Mouse (Mus musculus) frontal cortex, postnatal 36 days (tissue): ENCODE measurements around the gene Espl1.

Experiments used
- DNase-seq, 2 experiments: peaks; one replicate each; pipeline ENCODE4 v3.0.0; 2022; ENCODE audit warnings: low spot score in 2 of 2

Espl1 gene

DNA sequence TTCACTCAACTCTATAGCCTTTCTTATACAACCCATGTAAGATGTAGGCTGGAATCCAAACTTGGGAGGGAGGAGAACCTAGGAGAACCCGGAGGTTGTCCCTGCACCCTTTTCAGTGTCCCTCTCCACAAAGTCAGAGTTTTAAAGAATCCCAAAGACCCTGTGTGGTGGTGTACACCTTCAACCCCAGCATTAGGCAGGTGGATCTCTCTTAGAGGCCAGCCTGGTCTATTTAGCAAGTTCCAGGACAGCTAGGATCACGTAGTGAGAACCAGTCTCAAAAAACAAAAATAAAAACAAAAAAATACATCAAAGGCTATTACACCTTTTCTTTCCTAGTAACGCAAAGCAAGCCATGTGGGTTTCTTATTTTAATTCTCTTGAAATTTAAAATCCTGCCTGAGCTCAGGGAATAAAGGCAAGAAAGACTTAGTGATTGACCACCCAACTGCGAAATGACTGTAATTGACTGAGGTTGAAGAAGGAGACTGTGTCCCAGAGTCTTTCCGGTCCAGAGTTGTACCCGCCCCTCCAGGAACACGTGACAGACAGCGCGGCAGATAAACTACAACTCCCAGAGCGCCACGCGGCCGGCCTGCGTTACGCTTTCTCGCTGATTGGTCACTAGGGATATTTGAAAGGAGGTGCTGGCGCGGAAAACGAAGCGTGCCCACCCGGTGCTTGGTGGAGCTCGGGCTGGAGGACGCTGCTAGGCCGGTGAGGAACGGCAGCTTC, at the start of gene Espl1:
Gene Espl1 (plus strand): TSS at position 634 of the 735 bp plus-strand sequence.
- DNase-seq, result peak; percentile 90 to 96

DNA sequence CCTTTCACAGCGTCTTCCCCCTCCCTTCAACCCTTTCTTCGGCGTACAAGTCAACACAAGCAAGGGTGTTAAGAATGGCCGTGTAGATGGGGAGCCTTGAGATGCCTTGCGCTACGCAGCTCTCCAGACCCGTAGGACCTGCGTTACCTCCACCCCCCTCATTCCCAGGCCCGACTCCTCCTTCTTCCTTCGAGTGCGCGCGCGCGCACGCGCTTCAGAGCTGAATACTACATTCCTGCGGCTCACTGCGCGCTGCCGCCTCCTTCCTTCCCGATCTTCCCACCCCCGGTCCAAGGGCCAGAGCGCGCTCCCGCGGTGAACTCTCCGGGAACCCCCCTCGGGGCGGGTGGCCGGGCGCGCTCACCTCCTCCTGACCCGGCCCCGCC, 49.2 kb upstream of the Espl1 start:
- peak; percentile 85 to 91 for DNase-seq

DNA sequence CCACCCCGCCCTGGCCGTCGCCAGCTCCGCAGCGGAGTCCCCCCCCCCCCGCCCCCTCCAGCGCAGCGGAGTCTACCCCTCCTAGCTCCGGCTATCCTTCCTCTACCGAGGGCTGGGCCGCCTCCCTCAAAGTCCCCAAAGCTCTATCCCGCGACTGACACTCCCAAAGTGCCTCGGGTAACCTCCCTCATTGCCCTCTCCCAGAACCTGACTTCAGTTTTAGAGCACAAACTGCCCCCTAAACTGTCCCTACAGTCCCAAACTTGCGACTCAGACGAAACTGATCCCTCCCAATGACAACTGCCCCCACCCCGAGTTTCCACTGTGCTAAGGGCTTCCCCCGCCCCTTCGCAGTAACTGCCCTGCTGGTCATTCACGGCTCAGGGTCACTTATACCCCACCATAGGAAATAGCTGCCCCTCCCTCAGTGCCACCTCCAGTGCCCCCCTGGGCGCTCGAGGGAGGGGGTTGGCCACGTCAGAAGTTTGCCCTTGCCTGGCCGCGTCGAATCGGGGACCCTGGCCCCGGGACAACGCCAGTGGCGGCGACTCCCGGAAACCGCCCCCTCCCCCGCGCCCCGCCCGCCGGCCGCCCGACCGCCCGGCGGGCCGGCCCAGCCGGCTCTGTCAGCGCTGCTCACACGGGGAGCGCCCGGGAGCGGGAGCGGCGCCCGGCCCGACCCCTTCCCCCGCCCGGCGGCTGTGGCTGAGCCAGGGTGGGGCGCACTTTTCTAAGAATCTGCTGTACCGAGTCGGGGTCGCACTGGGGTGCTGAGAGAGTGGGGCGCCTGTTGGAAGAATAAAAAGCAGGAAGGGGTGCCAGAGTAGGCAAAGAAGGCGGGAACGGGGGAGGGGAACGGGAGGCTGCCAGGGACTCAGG, 48.6 kb upstream of the Espl1 start:
- peak; percentile 28 to 35 for DNase-seq

DNA sequence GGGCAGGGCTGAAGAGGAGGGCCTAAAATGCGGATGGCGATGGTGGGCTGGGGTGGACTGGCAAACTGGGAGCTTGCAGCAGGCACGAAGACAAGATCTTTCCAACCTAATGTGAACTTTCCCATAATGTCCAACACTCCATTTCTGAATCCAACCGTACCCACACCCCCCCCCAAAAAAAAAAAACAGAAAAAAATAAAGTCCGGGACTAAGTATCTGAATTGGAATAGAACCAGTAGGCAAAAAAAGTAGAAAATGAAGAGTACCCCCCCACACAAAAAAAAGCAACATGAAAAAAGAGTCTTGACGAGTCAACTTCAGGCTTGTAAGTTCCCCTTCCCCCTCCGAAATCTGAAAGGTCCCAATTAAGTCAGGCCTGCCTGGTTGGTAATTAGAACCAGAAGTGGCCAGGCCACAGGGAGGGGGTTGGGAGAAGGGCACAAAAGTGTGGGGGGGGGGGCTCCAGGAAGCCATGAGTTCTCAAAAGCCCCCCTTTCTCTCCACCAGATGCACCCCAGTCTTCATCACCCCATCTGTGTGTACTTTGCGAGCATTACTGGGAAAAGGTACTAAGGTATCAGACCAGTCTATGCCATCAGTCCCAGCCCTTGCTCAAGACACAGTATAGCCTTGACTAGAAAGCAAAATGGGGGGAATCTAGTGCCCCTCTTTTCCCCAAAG, 47.8 kb upstream of the Espl1 start:
- DNase-seq, result no peak

DNA sequence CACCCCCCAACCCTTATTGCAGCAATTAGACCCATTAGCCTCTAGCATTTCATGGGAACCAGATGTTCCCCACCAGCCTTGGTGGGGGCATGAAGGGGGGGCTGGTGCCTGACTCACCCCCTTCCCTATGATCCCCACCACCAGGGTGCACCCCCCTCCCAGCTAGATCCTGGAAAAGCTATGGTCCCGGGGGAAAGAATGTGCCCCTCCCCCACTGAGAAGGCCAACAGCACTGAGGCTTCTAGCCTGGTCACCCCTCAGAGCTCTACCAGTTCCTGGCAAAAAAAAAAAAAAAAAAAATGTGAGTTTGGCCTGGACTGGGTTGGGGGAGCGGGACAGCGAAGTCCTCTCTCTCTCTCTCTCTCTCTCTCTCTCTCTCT, 47.3 kb upstream of the Espl1 start:
- no peak for DNase-seq

DNA sequence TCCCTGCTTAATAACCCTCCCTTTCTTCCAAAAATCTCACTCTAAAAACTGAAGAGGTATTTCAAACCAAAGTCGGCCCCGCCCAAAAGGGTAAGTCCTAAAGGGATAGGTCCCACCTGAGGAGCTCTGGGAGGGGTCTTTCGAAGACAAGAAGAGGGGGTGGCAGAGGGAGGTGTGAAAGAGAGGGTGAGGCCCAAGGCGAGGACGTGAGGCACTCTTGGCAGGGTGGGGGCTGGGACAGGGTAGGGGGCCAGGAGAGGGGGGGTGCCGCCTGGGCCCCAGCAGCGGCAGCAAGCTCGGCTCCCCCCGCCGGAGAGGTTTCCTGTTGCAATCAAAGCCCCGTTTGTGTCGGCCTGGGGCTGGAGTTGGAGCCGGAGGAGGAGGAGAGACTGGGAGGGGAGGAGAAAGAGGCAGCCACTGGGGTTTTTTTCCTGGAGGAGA, 46.8 kb upstream of the Espl1 start:
- DNase-seq, result peak in 1 of 2 experiments; percentile 21

DNA sequence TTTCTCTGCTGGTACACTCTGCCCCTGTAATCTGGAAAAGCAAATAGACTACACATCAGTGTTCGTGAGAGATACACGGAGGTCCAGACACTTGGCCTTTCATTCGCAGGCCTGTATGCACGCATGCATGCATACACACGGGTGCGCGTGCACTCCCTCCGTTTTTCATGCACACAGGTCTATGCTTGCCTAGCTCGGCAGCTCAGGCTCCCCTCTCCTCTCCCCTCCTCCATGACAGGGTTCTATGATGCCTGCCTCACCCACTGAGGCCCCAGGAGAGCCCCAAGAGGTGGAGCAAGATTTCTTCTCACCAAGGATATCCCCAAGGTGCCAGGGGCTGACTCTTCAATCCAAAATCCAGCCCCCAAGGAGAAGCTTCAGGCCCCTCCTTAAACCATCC, 46.1 kb upstream of the Espl1 start:
- DNase-seq, result no peak

DNA sequence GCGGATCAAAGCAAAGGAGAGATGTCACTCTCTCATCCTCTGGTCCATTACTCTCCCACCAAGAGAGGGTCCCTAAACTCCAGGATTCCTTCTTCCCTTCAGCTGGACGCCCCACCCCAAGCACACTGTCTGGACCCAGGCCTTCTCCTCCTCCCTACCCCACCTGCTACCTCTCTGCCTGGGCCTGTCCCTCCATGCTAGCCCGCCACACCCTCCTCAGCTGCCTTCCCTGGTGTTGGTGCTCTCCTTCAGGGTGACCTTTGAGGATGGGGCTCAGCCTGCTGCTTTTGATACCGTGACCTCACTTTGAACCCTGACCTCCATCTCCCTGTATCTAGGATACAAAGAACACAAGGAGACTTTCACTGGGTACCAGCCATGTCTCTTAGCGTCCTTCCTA, 45.5 kb upstream of the Espl1 start:
- DNase-seq, result no peak

DNA sequence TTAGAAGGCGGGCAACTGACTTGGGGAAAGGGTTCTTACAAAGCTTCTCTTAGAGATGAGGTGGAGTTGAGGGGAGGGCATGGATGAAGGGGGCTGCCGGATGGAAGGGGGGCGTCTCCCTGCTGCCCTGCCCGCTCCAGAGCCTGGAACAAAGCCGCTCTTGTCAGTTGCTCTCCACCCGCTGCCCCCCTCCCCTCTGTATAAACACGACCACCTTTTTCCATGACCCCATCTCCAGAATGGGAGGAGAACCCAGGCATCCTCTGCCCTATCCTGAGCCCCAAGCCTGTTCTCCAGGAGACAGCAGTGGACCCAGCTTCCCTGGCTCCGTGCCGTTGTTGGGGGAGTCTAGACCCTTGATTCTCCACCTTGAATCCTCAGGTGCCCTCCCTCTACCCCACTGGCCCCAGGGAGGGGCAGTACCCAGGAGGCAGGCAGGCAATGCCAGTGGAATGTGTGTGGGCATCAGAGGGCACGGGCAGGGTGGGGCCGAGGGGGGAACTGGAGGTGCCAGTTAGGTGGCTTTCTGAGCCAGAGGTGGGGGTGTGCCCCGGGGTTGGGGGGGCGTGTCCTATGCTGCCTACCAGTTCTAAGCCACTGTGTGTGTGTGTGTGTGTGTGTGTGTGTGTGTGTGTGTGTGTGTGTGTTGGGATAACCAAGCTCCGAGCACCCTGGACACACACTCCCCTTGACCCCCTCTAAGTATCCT, 40.4 kb upstream of the Espl1 start:
- DNase-seq, result no peak

DNA sequence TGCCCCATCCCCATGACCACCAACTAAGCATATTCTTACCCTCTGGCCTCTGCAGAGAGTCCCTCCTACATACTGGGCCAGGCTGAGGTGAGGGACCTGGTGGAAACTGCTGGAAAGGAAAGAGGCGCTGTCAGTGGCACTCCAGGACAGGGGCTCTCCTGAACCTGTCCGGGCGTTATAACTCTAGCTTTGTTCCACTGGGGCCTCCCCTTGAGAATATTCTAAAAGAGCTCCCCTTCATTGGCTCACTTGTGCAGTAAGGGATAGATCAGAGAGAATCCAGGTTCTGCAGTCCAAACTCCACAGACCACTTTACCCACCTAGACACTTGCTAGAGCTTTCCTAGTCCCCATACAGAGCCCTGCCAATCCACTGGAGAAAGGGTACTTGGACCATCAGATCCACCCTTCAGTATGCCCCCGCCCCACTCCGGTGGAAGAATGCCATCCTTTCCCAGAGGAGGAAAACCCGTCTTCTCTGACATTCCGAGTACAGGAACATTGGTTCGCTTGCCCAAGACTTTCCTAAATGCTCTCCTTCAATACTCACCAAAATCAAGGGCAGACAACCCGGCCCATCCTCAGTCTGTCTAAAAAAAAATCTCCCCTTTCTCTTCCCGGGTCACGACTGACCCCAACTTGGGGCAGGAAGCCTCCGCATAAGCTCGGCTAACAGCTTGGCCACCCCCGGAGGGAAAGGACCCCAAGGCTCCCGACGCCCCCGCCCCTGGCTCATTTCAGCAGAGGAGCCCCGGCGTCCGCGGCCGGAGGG, 39.5 kb upstream of the Espl1 start:
- DNase-seq, result peak in 1 of 2 experiments; percentile 37

DNA sequence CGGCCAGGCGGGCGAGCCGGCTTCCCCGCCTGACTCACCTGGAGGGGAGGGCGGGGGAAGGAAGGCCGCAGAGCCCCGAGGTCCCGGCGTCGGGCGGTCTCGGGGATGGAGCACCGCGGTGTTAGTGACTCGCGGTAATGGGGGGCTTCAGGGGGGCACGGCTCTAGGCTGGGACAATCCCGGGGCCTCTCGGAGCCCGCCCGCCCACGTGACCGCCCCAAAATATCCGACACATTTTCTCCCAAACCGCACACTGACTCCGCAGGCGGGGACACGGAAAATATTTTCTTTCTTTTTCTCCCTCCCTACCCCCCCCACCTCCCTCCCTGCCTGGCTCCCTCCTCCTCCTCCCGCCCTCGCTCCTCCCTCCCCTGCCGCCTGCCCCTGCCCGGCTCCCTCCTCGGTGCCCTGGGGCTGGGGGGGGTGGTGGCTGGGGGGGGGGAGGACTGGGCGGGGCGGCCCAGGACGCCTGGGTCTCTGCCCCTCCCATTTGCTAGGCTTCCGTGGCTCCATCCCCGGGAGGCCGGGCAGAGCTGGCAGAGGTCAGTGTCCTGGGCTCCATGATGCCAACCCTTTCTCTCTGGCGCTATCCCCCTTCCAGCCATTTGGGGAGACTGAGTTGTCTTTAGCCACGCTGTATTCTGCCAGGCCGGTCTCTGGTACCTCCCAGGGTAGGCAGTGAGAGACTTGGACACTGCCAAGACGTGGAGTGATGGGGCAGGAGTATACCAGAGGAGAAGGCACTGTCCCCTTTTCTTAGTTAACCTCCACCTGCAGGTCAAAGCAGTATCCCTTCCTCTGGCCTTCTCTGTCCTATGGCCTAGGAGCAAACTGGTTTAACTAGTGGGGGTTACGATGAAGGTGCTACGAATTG, 38.6 kb upstream of the Espl1 start, which contains the start of gene Rarg:
Gene Rarg (minus strand): TSS at position 316 of the 874 bp plus-strand sequence.
- no peak for DNase-seq

DNA sequence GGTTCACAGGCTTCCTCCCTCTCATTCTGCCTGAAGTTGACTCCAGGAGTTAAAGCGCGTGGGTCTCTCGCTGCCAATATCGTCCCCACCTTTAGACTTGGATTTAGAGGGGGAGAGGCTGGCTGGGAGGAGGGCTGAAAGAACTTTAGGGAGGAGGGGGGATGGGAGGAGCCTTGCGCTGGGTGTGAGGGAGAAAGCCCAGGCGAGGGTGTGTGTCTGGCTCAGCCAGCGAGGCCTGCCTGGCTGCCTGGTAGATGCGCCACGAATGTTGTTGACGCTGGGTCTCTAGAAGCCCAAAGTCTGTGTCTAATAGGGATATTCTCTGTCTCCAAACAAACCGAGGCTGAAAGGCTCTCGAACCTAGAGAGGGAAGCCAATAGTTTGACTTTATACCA, 38.0 kb upstream of the Espl1 start:
- peak in 1 of 2 experiments; percentile 41 for DNase-seq

DNA sequence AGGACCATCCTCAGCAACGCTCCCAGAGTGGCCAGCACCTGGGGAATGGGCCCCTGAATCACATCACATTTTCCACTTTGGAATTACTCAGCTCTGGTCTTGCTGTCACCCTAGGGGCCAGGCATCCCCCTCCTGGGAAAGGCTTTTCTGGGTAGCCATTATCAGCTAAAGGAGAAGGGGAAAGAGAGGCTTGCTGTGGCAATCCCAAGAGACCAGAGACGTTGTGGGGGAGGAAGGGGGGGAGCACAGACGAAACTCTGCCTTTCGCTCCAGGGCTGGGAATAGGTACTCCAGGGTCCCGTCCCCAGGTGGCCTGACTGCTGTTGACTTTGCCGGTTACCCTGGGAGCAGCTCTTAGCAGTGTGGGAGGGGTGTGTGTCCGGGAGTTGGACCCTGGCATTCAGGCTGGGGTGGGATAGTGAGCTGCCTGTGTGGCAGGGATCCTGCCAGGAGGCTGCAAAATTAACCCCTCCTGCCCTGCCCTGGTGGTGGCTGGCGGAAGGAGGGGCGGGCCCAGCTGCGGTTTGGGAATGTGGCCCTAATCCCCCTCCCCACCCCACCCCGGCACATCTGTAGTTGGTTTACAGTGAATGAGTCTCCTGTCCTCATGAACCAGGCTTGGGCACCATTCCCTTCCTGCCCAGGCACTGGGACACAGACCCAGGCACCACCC, 37.3 kb upstream of the Espl1 start:
- no peak for DNase-seq

DNA sequence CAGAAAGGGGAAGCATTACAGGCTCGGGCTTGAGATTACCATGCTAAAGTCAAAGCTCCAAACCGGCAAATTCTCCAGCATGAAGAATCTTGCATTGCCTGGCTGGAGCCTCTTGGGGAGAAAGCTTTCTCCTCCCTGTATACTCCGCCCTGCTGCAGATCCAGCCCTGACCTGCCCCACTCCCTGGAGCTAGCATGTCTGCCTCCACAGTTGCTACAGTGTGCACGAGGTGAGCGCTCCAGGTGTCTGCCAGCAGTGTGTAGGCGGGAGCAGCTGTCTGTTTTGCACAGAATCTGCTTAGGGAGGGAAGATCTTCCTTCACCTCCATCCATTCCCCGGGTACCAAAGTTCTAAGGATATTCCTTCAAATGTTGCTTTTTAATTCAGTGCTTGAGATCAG, 33.5 kb upstream of the Espl1 start:
- DNase-seq, result peak; percentile 59 to 71

DNA sequence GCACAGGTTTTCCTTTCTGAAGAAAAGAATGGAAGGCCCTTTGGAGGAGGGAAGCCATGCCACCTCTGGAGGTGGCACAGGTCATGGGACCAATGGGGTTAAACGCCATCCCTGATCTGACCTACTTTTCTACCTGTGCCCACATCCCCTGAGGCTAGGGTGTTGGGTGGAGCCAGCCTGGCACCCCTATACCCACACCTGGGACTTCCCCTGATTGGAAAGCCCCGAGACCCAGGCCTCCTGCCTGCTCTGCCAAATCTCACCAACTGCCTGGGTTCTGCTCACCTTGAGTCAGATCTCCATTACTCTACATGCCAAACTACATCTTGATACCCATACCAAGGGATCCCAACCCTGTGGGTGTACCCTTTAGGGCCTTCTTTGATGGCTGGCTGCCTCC, 33.0 kb upstream of the Espl1 start:
- DNase-seq, result no peak

DNA sequence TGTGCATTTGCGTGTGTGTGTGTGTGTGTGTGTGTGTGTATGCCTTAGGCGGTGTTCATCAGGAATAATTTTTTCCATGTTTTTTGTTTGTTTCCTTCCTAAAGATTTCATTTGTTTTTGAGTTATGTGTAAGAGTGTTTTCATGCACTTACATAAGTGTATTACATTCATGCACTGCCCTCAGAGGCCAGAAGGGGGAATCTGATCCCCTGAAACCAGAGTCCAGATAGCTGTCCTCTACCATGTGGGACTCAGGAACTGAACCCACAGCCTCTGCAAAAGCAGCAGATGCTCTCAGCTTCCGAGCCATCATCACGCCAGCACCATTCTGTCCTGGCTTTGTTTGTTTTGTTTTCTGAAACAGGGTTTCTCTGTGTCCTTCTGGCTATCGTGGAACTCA, 30.5 kb upstream of the Espl1 start:
- no peak for DNase-seq

DNA sequence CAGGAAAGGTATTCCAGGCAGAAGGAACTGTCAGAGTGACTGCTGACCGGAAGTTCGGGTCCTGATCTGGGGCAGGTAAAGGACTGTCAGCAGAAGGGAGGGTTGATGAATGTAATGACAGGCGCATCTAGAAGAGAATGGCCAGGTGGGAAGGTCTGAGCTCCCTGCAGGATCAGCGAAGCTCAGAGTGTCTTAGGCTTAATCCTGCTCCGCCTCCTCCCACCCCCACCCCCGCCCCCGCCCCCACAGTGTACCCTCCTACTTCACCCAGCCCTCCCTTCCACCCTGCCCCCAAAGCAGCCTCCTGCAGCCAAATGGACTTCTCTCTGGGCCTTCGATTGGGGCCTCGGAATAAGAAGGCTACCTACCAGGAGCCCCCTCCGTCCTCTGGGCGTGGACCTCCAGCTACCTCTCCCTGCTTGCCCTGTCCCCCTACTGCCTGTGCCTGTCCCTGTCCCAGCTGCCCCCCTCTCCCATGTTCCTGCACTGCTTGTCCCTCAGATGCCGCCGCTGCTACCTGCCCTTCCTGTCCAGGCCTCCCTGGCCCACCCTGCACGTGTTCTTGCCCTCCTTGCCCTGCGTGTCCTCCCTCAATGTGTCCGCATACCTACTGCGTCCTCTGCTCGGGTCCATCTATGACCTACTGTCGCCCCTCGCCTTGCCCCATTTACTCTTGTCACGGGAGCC, 25.6 kb upstream of the Espl1 start, which contains the start of gene Gm9918:
Gene Gm9918 (plus strand): TSS at position 290 of the 687 bp plus-strand sequence.
- no peak for DNase-seq

DNA sequence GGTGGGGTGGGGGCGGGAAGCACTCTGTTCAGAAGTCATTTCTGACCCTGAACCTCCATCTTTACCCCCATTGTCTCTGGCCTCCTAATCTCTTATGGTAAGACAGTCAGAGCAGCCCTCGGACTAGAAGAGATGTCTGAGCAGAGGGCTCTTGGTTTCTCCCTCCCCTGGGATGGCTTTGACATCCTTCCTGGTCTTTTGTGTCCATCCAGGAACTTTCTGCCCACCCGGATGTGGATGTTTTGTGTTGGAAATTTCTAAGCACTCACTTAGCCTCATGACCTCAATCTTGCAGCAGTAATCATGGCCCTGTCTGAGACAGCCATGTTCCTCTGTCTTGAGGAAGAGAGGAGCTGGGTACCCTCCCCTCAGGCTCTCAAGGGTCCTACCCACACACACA, 24.6 kb upstream of the Espl1 start:
- no peak for DNase-seq
